Mouse (Mus musculus): Measurements from ENCODE around the gene Fxyd4. TPM values are rescaled to one million over a fixed set of nuclear protein-coding genes. Genes with fewer than 3 reads are reported as not detected.

The Fxyd4 gene
- polyA plus RNA-seq, 1 experiment from 2014 or later = 0.73 TPM

Small RNA genes within 50 kb of the gene (microRNA-seq; reads per million reads assigned to microRNA genes)
- not detected for gene Gm25535

Other genes with a start within 250 kb of the Fxyd4 start
- gene Zfp637, start 96.5 kb downstream of the Fxyd4 start, polyA plus RNA-seq (2016; fragmentation: Nextera tagmentation; extraction: Ambion mirVana) = 40.4 and 48.6 TPM in 2 replicates
- 4.7 and 5.6 TPM in 2 replicates for gene Zfp239, start 75.6 kb downstream of the Fxyd4 start, polyA plus RNA-seq (2016; fragmentation: Nextera tagmentation; extraction: Ambion mirVana)
- gene Hnrnpf, start 37.4 kb downstream of the Fxyd4 start, polyA plus RNA-seq (2016; fragmentation: Nextera tagmentation; extraction: Ambion mirVana) = 702 and 711 TPM in 2 replicates
- 0.07 TPM in 1 of 2 replicates, not detected in the other for gene Rasgef1a, start 73.7 kb upstream of the Fxyd4 start, polyA plus RNA-seq (2016; fragmentation: Nextera tagmentation; extraction: Ambion mirVana)
- gene Csgalnact2, start 201.4 kb upstream of the Fxyd4 start, polyA plus RNA-seq (2016; fragmentation: Nextera tagmentation; extraction: Ambion mirVana) = 9.4 and 9.6 TPM in 2 replicates